In genomic region chr14:24534865-24535545, GRCm38 (mm10) we compare ENCODE assay signal across 13 mouse cellular contexts. TPM values are rescaled to one million over a fixed set of nuclear protein-coding genes. Genes with fewer than 3 reads are reported as not detected.
DNase-seq lines count a peak whose midpoint lies in the region; ATAC-seq and TF ChIP-seq lines count a peak whose summit lies in the region.
"Had no signal": no experiment of that assay in that cellular context is flagged by ENCODE, and none has a peak within 500 bp of the region (broad histone marks: within the 10 kb centered on the region; RNA-seq: fewer than 3 reads in every experiment).

No protein-coding gene starts in this region.

- 52% methylated on average over 9 of the region's 9 CpGs for WGBS in forebrain, embryonic 12.5 days
- 30% methylated on average over 9 of the region's 9 CpGs for WGBS in hindbrain, embryonic 15.5 days

- no peak overlapping the region for H3K9ac ChIP-seq in forebrain, embryonic 12.5 days
- H3K9ac ChIP-seq in hindbrain, embryonic 15.5 days = no peak overlapping the region
- H3K9ac ChIP-seq: embryonic facial prominence, embryonic 13.5 days had no signal

- no peak overlapping the region for H3K4me3 ChIP-seq in left cerebral cortex, adult 2 months
- no peak overlapping the region for H3K4me3 ChIP-seq in forebrain, embryonic 12.5 days (replicated peaks)
- H3K4me3 ChIP-seq in hindbrain, embryonic 15.5 days = no peak overlapping the region
- H3K4me3 ChIP-seq: embryonic facial prominence, embryonic 13.5 days; gastrocnemius, adult 2 months; myocyte had no signal

- peak; percentile 41 for DNase-seq in left cerebral cortex, postnatal 4 days
- no peak for DNase-seq in left cerebral cortex, adult 2 months (ENCODE audit: extremely low spot score in 1 of 2, low spot score in 2 of 2)
- DNase-seq in retina, embryonic 14.5 days (ENCODE audit: low spot score) = peak; percentile 51
- DNase-seq in ovary, postnatal 10 days (ENCODE audit: low spot score) = no peak
- DNase-seq in layer of hippocampus, postnatal 10 days (ENCODE audit: low spot score in 2 of 2) = no peak
- DNase-seq: gastrocnemius, adult 2 months; spleen, adult 18-20 months; thymus, postnatal 36 days had no signal

- no peaks in the 10 kb centered on the region for H3K36me3 ChIP-seq in forebrain, embryonic 12.5 days (replicated peaks)
- H3K36me3 ChIP-seq in hindbrain, embryonic 15.5 days = no peaks in the 10 kb centered on the region
- H3K36me3 ChIP-seq: embryonic facial prominence, embryonic 13.5 days had no signal

- H3K4me1 ChIP-seq in forebrain, embryonic 12.5 days = peaks cover 49% of the 10 kb centered on the region
- H3K4me1 ChIP-seq in hindbrain, embryonic 15.5 days (replicated peaks) = peaks cover 38% of the 10 kb centered on the region

- intact Hi-C loops in left cerebral cortex, postnatal 4 days (cut with DNase I) = no loop called here
- intact Hi-C loops in left cerebral cortex, adult 2 months (cut with DNase I) = no loop called here

- H3K27ac ChIP-seq in left cerebral cortex, adult 2 months = no peak overlapping the region
- peak overlapping the region; percentile 6 for H3K27ac ChIP-seq in forebrain, embryonic 12.5 days
- H3K27ac ChIP-seq in hindbrain, embryonic 15.5 days (replicated peaks) = peak overlapping the region; percentile 78
- H3K27ac ChIP-seq: embryonic facial prominence, embryonic 13.5 days; gastrocnemius, adult 2 months had no signal

- no peaks in the 10 kb centered on the region for H3K9me3 ChIP-seq in forebrain, embryonic 12.5 days
- H3K9me3 ChIP-seq in hindbrain, embryonic 15.5 days = no peaks in the 10 kb centered on the region
- H3K9me3 ChIP-seq: embryonic facial prominence, embryonic 13.5 days had no signal

- no peak for TF ChIP-seq CTCF in left cerebral cortex, adult 2 months (IDR thresholded peaks at IDR 0.05)

- peak; percentile 54; the same call in 1 of the 2 replicates for ATAC-seq in forebrain, embryonic 12.5 days (ENCODE audit: low FRiP score)
- peak; percentile 65; the same call in 1 of the 2 replicates for ATAC-seq in hindbrain, embryonic 15.5 days (ENCODE audit: low FRiP score, low read depth)

- no peak overlapping the region for H3K4me2 ChIP-seq in forebrain, embryonic 12.5 days
- H3K4me2 ChIP-seq in hindbrain, embryonic 15.5 days = no peak overlapping the region
- H3K4me2 ChIP-seq: embryonic facial prominence, embryonic 13.5 days; liver, embryonic 11.5 days had no signal

- H3K27me3 ChIP-seq in forebrain, embryonic 12.5 days = no peaks in the 10 kb centered on the region
- no peaks in the 10 kb centered on the region for H3K27me3 ChIP-seq in hindbrain, embryonic 15.5 days
- H3K27me3 ChIP-seq: embryonic facial prominence, embryonic 13.5 days had no signal

RNA-seq across cellular contexts. Expression of gene Rps24, which starts 48.1 kb away (rescaled TPM):
- total RNA-seq in left cerebral cortex, postnatal 4 days (2021) = 1,000 to 10,000 TPM; 1,115 to 1,201 TPM
- total RNA-seq in left cerebral cortex, adult 2 months (2021) = 100 to 1,000 TPM; 662 to 734 TPM
- 998 and 1,043 TPM in 2 replicates for polyA plus RNA-seq in forebrain, embryonic 12.5 days (2016; fragmentation: Nextera tagmentation; extraction: Ambion mirVana)
- polyA plus RNA-seq in hindbrain, embryonic 15.5 days (2015; fragmentation: Nextera tagmentation; extraction: Ambion mirVana) = 520 and 607 TPM in 2 replicates
- 1,000 to 10,000 TPM in 1 of 2 experiments, 100 to 1,000 TPM in 1; 950 to 1,065 TPM for total RNA-seq in layer of hippocampus, postnatal 10 days (2021)

RNA-seq across cellular contexts. Expression of gene Polr3a, which starts 48.1 kb away (rescaled TPM):
- total RNA-seq in left cerebral cortex, postnatal 4 days (2021) = 10 to 100 TPM; 33.9 to 34.8 TPM
- total RNA-seq in left cerebral cortex, adult 2 months (2021) = 10 to 100 TPM; 39.0 to 40.9 TPM
- polyA plus RNA-seq in forebrain, embryonic 12.5 days (2016; fragmentation: Nextera tagmentation; extraction: Ambion mirVana) = 19.3 and 21.3 TPM in 2 replicates
- polyA plus RNA-seq in hindbrain, embryonic 15.5 days (2015; fragmentation: Nextera tagmentation; extraction: Ambion mirVana) = 18.0 and 20.1 TPM in 2 replicates
- 10 to 100 TPM; 31.6 to 36.2 TPM for total RNA-seq in layer of hippocampus, postnatal 10 days (2021)

Comparison
In these comparisons a context has a peak if more than half of its experiments do, and no peak if none do; other contexts are left out.
1. DNase-seq: peak in left cerebral cortex, postnatal 4 days (single experiment) and retina, embryonic 14.5 days (single experiment); none in left cerebral cortex, adult 2 months (0 of 2), ovary, postnatal 10 days (single experiment) and layer of hippocampus, postnatal 10 days (0 of 2).